Mouse (Mus musculus) liver, postnatal 0 days (tissue): Measurements from ENCODE around the gene Cmtm7. TPM values are rescaled to one million over a fixed set of nuclear protein-coding genes. Genes with fewer than 3 reads are reported as not detected.
A peak's percentile ranks its signal among the peaks of the same experiment; 100 is the strongest.

Source experiments
- ATAC-seq: fragments of 200-750 bp; cut with Nextera tagmentation; 2 replicates; pipeline ENCODE4 v1.8.0; 2017; ENCODE audit warnings: mild to moderate bottlenecking, moderate library complexity
- DNase-seq: peaks from one replicate; pipeline ENCODE4 v3.0.0-alpha.2; 2016
- H3K27ac ChIP-seq: fragments of 300-500 bp; sonication (generic); 2 replicates; pipeline ENCODE4 v1.5.1; 2014; ENCODE audit warnings: antibody characterized with exemption, moderate library complexity, mild to moderate bottlenecking, low read depth
- H3K27me3 ChIP-seq: fragments of 300-500 bp; sonication (generic); 2 replicates; pipeline ENCODE4 v1.6.1; 2014; ENCODE audit warnings: low read length, control low read depth, mixed read lengths; ENCODE audit not compliant: insufficient read depth
- H3K36me3 ChIP-seq: fragments of 300-500 bp; sonication (generic); replicated peaks from 2 replicates; pipeline ENCODE4 v1.6.1; 2014; ENCODE audit warnings: mild to moderate bottlenecking, control low read depth, low read length, moderate library complexity, mixed read lengths; ENCODE audit not compliant: insufficient read depth
- H3K4me1 ChIP-seq: fragments of 300-500 bp; sonication (generic); 2 replicates; pipeline ENCODE4 v1.6.1; 2014; ENCODE audit warnings: antibody characterized with exemption, mild to moderate bottlenecking, control low read depth; ENCODE audit not compliant: insufficient read depth
- H3K4me2 ChIP-seq: fragments of 300-500 bp; sonication (generic); 2 replicates; pipeline ENCODE4 v1.6.1; 2014; ENCODE audit warnings: low read depth, mild to moderate bottlenecking, low read length, moderate library complexity, mixed read lengths
- H3K4me3 ChIP-seq: fragments of 300-500 bp; sonication (generic); 2 replicates; pipeline ENCODE4 v1.5.1; 2014; ENCODE audit warnings: low read depth, low read length
- H3K9ac ChIP-seq: fragments of 300-500 bp; sonication (generic); replicated peaks from 2 replicates; pipeline ENCODE4 v1.6.1; 2014; ENCODE audit warnings: mild to moderate bottlenecking, moderate library complexity
- H3K9me3 ChIP-seq: fragments of 300-500 bp; sonication (generic); 2 replicates; pipeline ENCODE4 v1.6.1; 2016; ENCODE audit warnings: mild to moderate bottlenecking, control low read depth, low read length, mixed read lengths
- CTCF ChIP-seq: sonication (generic); IDR thresholded peaks from 2 replicates; pipeline ENCODE4 v1.5.1; 2016; ENCODE audit warnings: antibody characterized with exemption, low read depth
- EP300 ChIP-seq: IDR thresholded peaks from 2 replicates; pipeline ENCODE4 v1.6.1; 2016; ENCODE audit warnings: antibody characterized with exemption, low read depth, mild to moderate bottlenecking
- WGBS: fragments of 180-500 bp; shearing (Covaris S2); extraction: QIAGEN DNeasy Blood & Tissue Kit; methylation state at CpG from one replicate; pipeline ENCODE4 v1.1.7; 2014; ENCODE audit not compliant: insufficient replicate concordance; 5-methylcytosine and 5-hydroxymethylcytosine counted together
- polyA plus RNA-seq: library from polyadenylated mRNA; unstranded; fragments of >200 nt; fragmentation: Nextera tagmentation; extraction: Ambion mirVana; gene quantifications from 2 replicates; pipeline ENCODE4 v1.2.1, GENCODE M21; 2015

The Cmtm7 gene
- polyA plus RNA-seq, 1 experiment from 2014 or later: 58.2 TPM

- 79% methylated on average over 15 of the region's 15 CpGs for WGBS
- DNase-seq (no peak), ATAC-seq (no peak)
- Histone ChIP-seq H3K9me3 (no peaks in the 10 kb centered on the region), H3K4me1 (peaks cover 8% of the 10 kb centered on the region; the same call in 1 of the 2 replicates), H3K27ac (no peak overlapping the region), H3K9ac (no peak overlapping the region), H3K27me3 (no peaks in the 10 kb centered on the region), H3K4me2 (no peak overlapping the region), H3K36me3 (no peaks in the 10 kb centered on the region), H3K4me3 (no peak overlapping the region)
- TF ChIP-seq CTCF: no peak
- no peak for TF ChIP-seq EP300
Observed at GRCm38 (mm10) chr9:114821548-114822289, 40.1 kb upstream of the Cmtm7 start.

GRCm38 (mm10) chr9:114818918-114819317 is 37.3 kb upstream of the Cmtm7 start:
- H3K27me3 ChIP-seq: no peaks in the 10 kb centered on the region
- no peak for TF ChIP-seq CTCF
- TF ChIP-seq EP300: no peak
- peaks cover 14% of the 10 kb centered on the region; the same call in 1 of the 2 replicates for H3K4me1 ChIP-seq
- H3K4me2 ChIP-seq: no peak overlapping the region
- ATAC-seq: no peak
- no peaks in the 10 kb centered on the region for H3K36me3 ChIP-seq
- H3K27ac ChIP-seq: peak overlapping the region; percentile 42; the same call in 1 of the 2 replicates
- no peak for DNase-seq
- H3K9me3 ChIP-seq: no peaks in the 10 kb centered on the region
- H3K4me3 ChIP-seq: no peak overlapping the region
- no peak overlapping the region for H3K9ac ChIP-seq
- 79% methylated on average over 3 of the region's 3 CpGs for WGBS

GRCm38 (mm10) chr9:114817012-114817411 is 35.4 kb upstream of the Cmtm7 start:
- Histone ChIP-seq H3K4me2 (no peak overlapping the region), H3K9me3 (no peaks in the 10 kb centered on the region), H3K27ac (peak overlapping the region; percentile 84), H3K4me1 (peaks cover 19% of the 10 kb centered on the region), H3K36me3 (no peaks in the 10 kb centered on the region), H3K4me3 (no peak overlapping the region), H3K27me3 (no peaks in the 10 kb centered on the region), H3K9ac (no peak overlapping the region)
- ATAC-seq: peak; percentile 84
- 42% methylated on average over 7 of the region's 7 CpGs for WGBS
- DNase-seq: peak; percentile 52
- no peak for TF ChIP-seq CTCF
- peak; percentile 29; the same call in 1 of the 2 replicates for TF ChIP-seq EP300

- H3K4me3 ChIP-seq: no peak overlapping the region
- ATAC-seq (no peak), DNase-seq (no peak)
- H3K27me3 ChIP-seq: no peaks in the 10 kb centered on the region
- TF ChIP-seq EP300 (no peak), CTCF (no peak)
- no peak overlapping the region for H3K4me2 ChIP-seq
- no peaks in the 10 kb centered on the region for H3K9me3 ChIP-seq
- H3K4me1 ChIP-seq: peaks cover 28% of the 10 kb centered on the region
- H3K27ac ChIP-seq: peak overlapping the region; percentile 84
- no peaks in the 10 kb centered on the region for H3K36me3 ChIP-seq
- WGBS: 81% methylated on average over 7 of the region's 7 CpGs
- no peak overlapping the region for H3K9ac ChIP-seq
Observed at GRCm38 (mm10) chr9:114816121-114816520, 34.5 kb upstream of the Cmtm7 start.

- peaks cover 34% of the 10 kb centered on the region for H3K4me1 ChIP-seq
- 35% methylated on average over 4 of the region's 4 CpGs for WGBS
- no peaks in the 10 kb centered on the region for H3K36me3 ChIP-seq
- no peak overlapping the region for H3K9ac ChIP-seq
- no peak overlapping the region for H3K4me2 ChIP-seq
- H3K4me3 ChIP-seq: no peak overlapping the region
- H3K27me3 ChIP-seq: no peaks in the 10 kb centered on the region
- DNase-seq (peak; percentile 64), ATAC-seq (peak; percentile 77)
- H3K27ac ChIP-seq: peak overlapping the region; percentile 84
- TF ChIP-seq CTCF (peak; percentile 89), EP300 (no peak)
- no peaks in the 10 kb centered on the region for H3K9me3 ChIP-seq
Observed at GRCm38 (mm10) chr9:114815315-114815714, 33.7 kb upstream of the Cmtm7 start.

GRCm38 (mm10) chr9:114812001-114812400 is 30.3 kb upstream of the Cmtm7 start:
- DNase-seq (no peak), ATAC-seq (no peak)
- Histone ChIP-seq H3K27ac (no peak overlapping the region), H3K4me2 (no peak overlapping the region), H3K27me3 (no peaks in the 10 kb centered on the region), H3K4me3 (no peak overlapping the region), H3K36me3 (no peaks in the 10 kb centered on the region), H3K9me3 (no peaks in the 10 kb centered on the region), H3K9ac (no peak overlapping the region), H3K4me1 (peaks cover 36% of the 10 kb centered on the region)
- WGBS: 60% methylated on average over 4 of the region's 4 CpGs
- TF ChIP-seq CTCF (no peak), EP300 (no peak)
